Mouse (Mus musculus): ENCODE results near the gene Cars.

GRCm38 (mm10) chr7:143510593-143511334 is 89.1 kb downstream of the Cars start:
- TF ChIP-seq CTCF (IDR thresholded peaks at IDR 0.05; ENCODE audit: extremely low read depth, insufficient read length, insufficient replicate concordance, low read depth, low read length): no peak
- TF ChIP-seq POLR2A (IDR thresholded peaks at IDR 0.05; ENCODE audit: low read depth, low read length): no peak

Data from small intestine, adult 2 months (tissue).